Mouse (Mus musculus) gastrocnemius, postnatal 10 days (tissue): ENCODE data around the gene 4921530L21Rik. TPM values are rescaled to one million over a fixed set of nuclear protein-coding genes. Genes with fewer than 3 reads are reported as not detected.

Source experiments
- DNase-seq: peaks from one replicate; pipeline ENCODE4 v3.0.0; 2021; ENCODE audit warnings: mixed read lengths
- long read RNA-seq, 2 experiments: library from polyadenylated mRNA; stranded (forward); transcript quantifications; one replicate each; pipeline ENCODE4 v2.0.0; 2021
- total RNA-seq, 2 experiments: library from RNA; stranded (reverse); gene quantifications; 2 replicates each; pipeline ENCODE4 v1.2.3; 2021

4921530L21Rik gene
- not detected for total RNA-seq
- long read RNA-seq, experiment 1 = 0 reads
- long read RNA-seq, experiment 2 = 0 reads

DNA sequence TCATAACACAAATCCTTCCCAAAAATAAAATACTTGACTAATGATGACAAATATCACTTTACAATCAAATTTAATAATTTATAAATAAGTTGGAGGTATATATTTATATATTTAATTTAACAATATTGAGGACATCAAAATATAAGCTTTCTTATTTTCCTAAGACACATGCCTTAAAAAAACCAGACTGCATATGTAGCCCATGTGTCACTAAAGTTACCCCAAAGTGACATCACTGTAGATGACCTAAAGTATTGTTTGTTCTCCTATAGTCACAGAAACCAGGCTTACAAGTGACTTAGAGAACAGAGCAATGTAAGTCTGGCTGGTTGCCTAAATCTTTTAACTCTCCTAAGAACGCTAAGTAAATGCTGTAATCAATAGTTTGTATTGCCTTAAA, at the start of gene 4921530L21Rik:
Gene 4921530L21Rik, plus strand, starts transcription at position 301 of the 400 bp plus-strand sequence.
- DNase-seq = no peak

DNA sequence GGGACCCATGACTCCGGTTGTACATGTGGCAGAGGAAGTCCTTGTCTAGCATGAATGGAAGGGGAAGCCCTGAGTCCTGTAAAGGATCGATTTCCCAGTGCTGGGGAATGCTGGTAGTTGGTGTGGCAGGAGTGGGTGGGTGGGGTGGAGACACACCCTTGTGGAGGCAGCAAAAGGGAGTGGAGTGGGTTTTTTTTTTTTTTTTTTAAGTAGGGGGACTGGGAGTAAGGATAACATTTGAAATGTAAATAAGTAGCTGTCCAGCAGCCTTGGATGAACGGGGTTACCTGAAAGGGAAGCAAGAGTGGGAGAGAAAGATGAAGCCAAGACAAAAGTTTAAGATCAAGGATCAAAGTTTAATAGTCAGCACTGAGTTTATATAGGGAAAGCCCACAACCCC, 47.2 kb upstream of the 4921530L21Rik start:
- DNase-seq = no peak

DNA sequence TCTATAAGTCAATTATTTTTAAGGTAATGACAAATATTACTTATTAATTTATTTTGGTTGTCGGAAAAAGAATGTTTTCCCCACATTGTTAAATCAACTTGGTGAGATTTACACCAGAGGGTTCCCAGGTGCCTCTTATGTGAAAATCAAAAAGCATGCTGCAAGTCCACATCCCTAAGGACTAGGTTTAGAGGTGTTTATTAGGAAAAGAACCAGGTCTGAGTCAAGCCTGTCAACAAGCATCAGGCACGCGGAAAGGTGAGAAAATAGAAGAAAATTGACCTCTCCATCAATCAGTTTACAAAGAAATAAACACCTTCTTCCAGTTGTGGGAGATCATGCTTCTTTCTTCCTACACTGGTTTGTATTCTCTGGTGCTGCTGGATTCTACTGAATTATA, 18.1 kb upstream of the 4921530L21Rik start:
- DNase-seq = no peak

DNA sequence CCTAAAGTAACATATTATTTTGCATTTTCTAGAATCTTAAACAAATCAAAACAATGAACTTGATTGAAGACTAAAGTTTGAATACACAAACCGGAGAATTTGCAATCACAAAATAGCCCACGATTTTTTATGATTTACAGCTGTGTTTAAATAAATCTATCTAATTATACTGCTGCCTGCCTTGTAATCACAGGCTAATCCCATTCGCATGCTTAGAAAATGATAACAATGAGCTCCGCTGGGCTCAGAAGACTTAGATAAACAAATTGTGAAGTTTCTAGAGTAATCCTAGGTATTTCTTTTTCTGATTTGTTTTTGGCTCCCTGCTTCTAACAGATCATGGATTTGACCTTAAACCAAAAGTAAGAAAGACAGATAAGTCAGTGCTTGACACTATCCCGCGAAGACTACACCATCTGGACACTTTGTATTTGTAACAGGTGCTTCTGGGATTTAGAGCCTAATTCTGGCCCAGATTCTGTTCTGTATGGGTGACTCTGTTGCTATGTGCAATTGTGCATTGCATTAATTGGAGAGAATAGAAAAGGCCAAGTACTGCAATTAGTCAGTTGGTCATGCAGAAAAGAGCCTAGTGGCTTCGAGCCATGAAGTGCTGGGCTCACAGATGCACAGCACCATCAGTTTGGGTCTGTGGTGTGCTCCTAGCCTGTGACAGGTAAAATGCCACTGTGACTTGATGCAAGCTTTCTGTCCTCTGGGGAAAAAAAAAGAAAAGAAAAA, 15.2 kb upstream of the 4921530L21Rik start:
- DNase-seq = no peak

DNA sequence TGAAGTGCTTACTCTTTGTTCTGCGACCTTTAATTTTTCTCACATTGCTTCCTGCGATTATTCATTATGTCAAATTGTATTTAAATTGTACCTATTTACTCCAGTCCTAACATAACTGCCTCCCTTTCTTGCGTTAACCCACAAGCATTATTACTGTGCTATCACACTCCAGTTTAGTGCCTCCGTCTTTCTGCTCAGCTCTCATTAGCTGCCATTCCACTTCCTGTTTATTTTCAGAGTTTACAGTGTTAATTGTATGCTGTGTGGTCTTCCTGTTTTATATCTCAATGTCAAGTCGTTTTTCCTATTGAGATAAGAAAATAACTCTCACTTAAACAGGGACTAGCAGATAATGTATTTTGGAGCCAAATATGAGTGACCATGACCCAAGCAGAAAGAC, 9.0 kb upstream of the 4921530L21Rik start:
- DNase-seq = no peak

DNA sequence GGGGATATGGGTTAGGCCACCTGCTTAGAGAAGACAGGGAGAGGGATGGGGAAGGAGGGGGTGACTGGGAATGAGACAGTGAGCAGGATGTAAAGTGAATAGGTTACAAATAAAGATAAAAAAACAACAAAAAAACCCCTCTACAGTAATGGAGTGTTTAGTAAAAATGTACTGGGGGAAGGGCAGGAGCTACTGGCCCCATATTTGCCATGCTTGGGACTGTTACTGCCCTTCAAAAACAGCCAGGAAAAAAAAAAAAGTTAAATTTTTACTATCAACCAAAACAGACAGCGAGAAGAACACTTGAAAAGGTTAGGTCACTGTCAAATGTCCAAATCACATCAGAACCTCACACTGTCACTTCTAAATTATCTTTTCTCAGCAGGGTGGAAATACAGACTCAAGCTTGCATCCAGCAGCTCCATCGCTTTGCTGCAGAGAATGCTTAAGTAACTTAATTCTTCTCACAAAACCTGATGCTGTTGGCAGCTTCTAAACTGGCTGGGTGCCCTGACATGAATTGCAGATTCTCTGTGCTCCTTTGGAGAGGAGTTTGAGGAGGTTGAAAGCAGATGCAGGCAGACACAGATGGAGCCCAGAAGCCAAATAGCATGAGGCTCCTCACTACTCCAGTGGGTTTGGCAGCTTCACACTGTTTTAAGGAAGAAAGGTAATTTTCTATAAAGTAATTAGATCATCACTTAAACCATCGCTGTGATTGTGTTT, 4.1 kb upstream of the 4921530L21Rik start:
- peak; percentile 14 for DNase-seq

DNA sequence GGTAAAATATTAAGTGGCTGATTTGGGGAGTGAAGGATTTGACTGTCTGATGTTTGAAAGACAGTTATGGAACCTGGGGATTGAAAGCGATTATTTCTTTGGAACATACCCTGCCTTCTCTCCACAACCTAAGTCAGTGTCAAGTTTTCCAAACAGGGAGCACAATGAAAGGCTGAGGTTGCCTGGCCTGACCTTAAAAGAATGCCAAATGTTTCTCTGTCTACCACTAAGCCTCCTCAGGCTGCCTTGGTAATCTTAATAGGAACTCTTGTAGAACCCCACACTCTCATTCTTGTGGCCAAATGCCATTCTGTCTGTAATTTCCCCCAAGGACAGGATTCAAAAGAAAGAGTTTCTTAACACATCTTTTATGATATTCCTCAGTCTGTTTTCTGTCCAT, 3.5 kb upstream of the 4921530L21Rik start:
- DNase-seq = no peak

DNA sequence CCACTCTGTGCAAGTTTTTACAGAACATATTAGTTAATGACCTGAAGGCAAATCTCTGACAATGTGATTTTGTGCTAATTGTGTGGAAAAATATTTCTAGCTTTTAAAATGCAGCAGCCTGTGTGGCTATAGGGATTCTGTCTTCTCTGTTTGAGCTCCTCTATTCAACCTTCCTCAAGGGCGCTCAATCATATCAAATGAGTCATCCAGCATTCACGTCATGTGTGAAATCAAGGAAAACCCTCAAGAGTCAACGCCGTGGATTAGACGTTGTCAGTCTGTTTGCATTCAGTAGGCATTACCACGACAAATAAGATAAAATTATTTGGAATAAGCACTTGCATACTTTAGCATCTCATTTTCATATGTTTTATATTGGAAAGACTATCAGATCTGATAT, 18.4 kb downstream of the 4921530L21Rik start:
- no peak for DNase-seq

DNA sequence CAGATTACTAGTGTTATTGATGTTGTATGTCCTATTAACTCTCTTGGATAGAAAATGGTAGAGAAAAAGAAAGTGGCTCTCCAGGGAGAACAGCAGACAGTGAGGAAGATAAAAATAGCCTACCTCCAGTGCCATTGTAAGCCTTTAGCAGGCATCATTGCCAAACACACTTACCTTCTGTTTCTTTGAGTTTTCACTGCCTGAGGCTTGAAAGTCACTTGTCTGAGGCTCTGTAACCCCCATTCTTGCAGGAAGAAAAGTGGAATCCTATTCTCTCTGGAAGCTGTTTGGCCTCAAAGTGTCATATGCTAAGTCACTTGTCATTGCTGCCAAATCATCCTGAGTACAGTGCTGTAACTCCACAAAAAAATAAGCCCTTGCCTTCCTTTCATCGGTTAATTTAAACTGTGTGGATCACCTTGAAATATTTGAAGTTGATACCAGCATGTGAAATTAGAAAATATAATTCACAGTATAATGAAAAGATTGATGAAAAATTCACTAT, 23.6 kb downstream of the 4921530L21Rik start:
- DNase-seq = no peak

DNA sequence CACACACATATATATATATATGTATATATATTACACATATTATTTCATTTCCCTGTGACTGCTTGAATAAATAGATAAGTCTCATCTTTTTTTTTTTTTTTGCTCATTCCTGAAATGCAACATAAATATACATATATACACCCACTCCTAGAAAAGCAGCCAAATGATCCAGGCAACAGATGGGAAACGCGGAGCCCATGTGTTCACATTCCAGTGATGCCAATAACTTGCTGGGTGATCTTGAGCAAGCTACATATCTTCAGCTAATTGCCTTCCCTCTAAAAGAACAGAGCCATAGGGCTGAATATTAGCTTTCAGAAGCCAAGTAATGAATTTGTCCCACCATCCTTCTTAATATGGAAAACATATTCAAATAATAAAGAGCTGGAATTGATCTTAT, 32.2 kb downstream of the 4921530L21Rik start:
- no peak for DNase-seq

DNA sequence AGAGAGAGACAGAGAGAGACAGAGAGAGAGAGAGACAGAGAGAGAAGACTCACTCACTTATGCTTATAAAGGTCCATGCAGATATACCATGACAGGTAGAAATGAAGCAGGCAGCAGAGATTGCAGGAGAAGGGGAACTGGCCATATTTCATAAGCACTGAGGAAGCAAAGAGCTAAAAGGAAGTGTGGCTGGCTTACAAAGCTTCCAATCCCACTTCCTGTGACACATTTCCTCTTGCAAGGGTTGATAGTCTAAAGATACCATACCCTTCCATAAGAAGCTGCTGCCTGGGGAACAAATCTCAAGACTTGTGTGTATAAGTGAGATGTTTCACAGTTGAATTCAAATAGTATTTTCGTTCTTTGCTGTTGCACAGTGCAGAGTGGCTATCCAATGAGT, 45.7 kb downstream of the 4921530L21Rik start:
- DNase-seq = no peak

DNA sequence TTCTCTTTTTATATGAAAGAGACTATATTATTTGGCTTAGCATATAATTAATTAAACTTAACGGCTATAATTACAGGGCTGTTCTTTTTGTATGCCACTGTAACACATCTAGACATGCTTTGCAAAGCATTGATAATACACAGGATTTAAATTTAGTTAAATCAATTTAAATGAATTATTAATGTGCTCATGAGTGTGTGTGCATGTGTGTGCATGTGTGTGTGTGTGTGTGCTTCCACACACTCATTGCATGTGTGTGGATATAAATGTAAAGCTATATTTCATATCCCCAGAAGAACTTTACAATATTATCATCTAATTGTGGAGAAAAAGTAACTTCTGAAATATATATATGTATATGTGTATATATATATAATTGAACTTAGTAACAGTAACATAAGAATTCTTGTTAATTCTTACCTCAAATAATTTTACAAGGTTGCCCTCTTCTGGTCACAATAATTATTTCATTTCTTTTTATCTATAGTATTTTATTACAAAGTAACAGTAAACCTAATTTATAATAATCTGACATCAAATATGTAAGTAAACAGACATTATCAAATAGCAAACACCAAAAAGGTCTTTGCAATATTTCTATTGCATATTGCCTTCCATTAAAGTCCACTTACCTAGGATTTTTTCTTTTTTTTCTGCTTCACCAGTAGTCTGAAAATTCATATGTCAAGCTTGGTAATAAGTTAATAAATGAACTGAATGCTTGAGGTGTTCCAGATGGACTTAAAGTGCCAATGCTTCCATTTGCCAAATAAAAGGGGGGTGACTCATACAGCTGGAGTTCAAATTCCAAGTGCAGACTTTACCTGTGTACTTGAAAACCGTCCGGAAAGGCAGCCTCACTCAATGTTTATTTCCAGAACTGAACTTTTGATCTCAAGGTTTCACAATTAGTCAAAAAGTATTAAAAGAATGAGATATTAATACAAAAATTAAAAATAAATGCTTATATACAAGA, 47.0 kb downstream of the 4921530L21Rik start:
- no peak for DNase-seq
